Mouse (Mus musculus) A20 (cell line): Measurements from ENCODE around the gene Erbb2.

Source experiments
- DNase-seq: peaks from one replicate; pipeline ENCODE4 v3.0.0-alpha.2; 2011; ENCODE audit warnings: low read depth, low spot score

Erbb2 gene

GRCm38 (mm10) chr11:98481231-98481630 lies 69.0 kb downstream of the Erbb2 start:
- no peak for DNase-seq

- no peak for DNase-seq
Measured at GRCm38 (mm10) chr11:98482067-98482466, 69.8 kb downstream of the Erbb2 start.

GRCm38 (mm10) chr11:98485749-98486148 lies 73.5 kb downstream of the Erbb2 start:
- DNase-seq: no peak
